Mouse (Mus musculus): ENCODE results near the gene Gdf10.

GRCm38 (mm10) chr14:33904851-33905250 is 18.5 kb upstream of the Gdf10 start:
- TF ChIP-seq CTCF (IDR thresholded peaks at IDR 0.05; ENCODE audit: low read depth) (no peak), EP300 (optimal IDR thresholded peaks at IDR 0.05) (no peak)
